Mouse (Mus musculus) liver, adult 2 months (tissue): ENCODE data around the gene Pawr.

ENCODE experiments used
- CTCF ChIP-seq: fragments of 200-500 bp; IDR thresholded peaks from 2 replicates; pipeline ENCODE4 v1.5.1; 2011; ENCODE audit warnings: low read depth, low read length, control low read depth
- POLR2A ChIP-seq: fragments of 200-500 bp; IDR thresholded peaks from 2 replicates; pipeline ENCODE4 v1.6.1; 2011; ENCODE audit warnings: low read length, control low read depth; ENCODE audit not compliant: insufficient read depth; ENCODE audit errors: extremely low read depth

DNA sequence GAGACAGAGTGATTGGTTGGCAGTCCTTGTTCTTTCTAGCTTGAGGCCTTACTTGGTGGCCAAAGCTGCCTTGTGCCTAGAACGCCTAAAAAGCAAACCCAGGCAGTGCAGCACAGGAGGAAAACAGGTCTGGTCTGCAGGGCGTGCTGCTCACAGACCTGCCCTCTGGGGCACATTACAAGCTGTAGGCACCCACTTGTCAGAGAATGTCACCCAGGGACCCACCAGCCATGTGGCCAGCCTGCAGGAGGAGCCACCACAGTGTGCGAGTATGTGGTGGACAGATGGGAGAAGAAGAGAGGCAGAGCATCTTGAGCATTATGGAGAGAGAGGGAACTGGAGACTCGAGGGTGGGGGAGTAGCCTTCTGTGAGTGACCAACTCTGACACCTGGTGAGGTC, 70.8 kb downstream of the Pawr start:
- TF ChIP-seq CTCF = no peak
- TF ChIP-seq POLR2A = no peak
